Mouse (Mus musculus) cerebellum, postnatal 36 days (tissue): ENCODE measurements at regions not wholly inside any gene's neighbourhood (a gene's known extent, or its start where the extent isn't known, plus 50 kb on each side); places are given as distances from the start of the nearest gene placed in this dataset.

Experiments used
- DNase-seq, 2 experiments: peaks; one replicate each; pipeline ENCODE4 v3.0.0; 2021 to 2022; ENCODE audit warnings: mixed read lengths in 2 of 2

DNA sequence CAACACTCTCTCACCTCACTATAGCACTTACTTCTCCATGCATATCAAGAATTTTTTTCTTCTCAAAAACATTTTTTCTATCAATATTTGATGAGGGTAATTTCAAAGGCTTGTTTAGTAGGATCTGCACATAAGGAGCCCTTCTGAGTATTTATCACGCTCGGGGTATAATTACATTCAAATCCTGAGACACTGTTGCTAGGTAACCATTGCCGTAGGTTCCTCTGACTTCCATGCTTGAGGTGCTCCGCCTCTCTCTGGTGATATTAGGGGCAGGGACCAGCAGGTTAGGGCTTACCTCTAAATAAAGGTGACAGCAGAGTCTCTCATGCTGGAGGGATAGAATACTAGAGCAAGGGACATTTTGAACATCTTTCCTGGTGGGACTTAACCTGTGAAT, 54.4 kb upstream of the 9630041A04Rik start:
- DNase-seq: no peak

DNA sequence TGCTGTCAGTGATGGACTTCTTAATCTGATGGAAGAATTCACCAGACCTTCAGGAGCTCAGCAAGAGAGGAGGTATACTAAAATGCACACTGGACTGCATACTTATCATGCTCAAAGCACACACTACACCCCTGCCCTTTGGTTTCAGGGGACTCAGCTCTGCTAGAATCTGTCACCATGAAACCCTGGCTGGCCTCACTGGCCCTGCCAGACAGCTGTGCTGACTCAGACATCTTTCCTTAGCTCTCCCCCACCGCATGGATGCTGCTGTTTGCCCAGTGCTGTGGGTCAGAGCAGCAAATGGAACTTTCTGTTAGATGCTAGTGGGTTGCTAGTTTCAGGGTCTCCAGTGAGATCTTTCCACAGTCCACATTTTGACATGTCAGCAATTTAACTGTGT, 64.9 kb upstream of the 9630041A04Rik start:
- no peak for DNase-seq

DNA sequence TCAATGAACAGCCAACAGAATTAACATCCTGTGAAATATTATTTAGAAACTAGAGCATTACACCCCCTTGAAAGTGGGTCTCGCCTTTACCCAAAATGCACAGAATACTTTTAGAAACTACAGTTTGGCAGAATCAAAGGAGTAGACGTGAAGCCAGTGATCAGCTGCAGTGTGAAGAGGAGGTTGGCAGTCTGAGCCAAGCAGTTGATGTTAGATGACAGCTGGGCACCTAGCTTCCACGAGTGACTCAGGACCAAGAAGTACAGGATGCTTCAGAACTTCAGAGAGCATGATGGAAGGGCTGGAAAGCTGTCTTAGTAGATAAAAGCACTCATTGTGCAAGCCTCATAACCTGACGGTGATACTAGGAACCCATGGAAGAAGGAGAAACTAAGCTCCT, 65.6 kb upstream of the 9630041A04Rik start:
- DNase-seq: no peak

DNA sequence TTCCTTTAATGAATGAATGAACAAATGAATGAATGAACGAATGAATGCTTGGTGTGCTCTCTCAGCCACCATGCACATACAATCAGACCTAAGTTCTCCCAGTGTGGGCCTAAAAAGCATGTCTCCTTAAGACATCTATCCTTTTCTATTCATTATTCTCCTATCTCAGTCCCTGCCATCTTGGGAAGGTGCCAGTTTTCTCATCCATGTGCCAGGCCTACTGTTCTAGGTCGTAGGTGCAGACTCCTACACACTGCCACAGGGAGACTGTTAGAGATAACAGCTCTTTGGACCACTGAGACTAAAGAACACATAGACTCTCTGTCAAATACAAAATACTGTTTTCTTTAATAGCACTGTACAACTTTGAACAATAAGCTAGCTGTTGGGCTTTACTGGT, 66.2 kb upstream of the 9630041A04Rik start:
- peak in 1 of 2 experiments; percentile 12 for DNase-seq

DNA sequence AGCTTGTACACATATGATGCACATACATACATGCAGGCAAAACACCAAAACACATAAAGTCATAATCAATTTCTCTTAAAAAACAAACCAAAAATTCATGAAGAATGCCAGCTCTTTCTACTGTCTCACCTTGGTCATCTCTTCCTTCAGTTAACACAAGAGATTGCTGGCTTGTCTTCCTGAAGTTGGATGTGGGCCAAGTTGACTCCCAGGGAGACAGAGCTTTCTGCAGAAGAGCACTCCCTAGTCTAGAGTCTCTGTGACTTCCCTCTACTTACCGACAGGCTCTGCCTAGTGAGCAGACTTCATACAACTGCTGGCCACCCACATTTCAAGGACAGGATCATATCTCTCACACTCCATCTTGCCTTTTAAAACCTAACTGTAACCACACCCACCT, 70.7 kb upstream of the 9630041A04Rik start:
- no peak for DNase-seq

DNA sequence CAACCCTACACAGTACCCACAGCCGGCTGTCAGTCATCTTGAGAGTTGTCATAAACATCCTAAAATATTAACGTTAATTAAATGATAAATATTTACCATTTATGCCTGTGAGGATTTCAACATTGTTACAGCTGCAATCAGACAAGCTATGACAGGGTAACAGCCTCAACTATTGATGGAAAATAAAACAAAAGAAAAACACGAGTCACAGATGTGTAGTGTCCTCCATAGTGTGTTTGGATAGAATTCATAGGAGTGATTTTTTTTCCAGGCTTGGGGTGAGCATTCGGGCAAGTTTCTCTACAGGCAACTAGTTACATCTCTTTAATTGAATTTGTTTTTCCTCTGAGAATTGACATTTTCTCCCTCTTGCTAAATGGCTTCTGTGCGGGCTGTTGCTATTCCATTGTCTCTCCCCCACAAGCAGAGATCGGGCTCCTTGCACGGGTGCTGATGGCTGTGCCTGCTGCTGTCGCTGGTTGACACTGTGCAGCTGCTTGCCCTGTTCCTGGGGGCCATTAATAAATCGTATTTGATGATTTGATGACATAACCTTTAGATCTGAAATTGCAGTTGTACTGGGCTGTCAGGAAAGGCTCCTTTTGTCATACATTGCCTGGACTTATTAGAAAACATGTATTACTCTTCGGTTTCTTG, 120.6 kb upstream of the 9630041A04Rik start:
- DNase-seq: no peak

DNA sequence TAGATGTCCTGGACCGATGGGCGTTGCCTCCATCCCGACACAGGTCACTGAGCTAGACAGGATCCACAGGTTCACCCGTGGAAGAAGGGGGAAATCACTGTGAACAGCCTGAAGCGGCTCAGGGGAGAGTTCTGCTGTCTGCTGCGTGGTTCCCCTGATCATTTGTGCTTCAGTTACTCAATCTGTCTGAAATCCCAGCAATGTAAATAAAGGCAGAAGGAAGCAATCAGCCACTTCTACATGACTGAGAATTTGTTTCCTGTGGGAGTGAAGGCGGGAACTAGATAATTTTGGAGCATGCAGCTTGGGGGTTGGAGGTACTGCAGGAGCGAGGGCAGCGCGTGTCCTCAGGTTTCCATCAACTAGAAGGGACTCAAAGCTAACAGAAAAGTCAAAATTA, 122.3 kb upstream of the 9630041A04Rik start:
- DNase-seq: no peak

DNA sequence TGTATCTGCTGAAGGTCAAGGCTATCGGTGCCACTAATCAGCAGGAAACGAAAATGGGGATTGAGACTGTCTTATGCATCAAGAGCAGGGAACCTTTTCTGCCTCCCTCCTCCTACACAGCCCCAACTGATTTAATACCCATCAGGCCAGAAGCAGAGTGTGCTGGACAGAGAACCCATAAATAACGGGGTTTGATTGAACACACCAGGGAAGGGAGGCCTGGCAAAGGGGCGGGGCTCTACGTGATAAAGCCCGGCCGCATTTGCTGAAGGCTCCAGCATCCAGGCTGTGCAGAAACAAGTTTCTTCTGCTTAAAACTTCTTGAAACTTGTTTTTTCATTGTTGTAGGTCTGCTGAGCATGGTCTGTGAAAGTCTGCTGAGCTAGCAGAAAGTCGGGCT, 127.4 kb upstream of the 9630041A04Rik start:
- no peak for DNase-seq

DNA sequence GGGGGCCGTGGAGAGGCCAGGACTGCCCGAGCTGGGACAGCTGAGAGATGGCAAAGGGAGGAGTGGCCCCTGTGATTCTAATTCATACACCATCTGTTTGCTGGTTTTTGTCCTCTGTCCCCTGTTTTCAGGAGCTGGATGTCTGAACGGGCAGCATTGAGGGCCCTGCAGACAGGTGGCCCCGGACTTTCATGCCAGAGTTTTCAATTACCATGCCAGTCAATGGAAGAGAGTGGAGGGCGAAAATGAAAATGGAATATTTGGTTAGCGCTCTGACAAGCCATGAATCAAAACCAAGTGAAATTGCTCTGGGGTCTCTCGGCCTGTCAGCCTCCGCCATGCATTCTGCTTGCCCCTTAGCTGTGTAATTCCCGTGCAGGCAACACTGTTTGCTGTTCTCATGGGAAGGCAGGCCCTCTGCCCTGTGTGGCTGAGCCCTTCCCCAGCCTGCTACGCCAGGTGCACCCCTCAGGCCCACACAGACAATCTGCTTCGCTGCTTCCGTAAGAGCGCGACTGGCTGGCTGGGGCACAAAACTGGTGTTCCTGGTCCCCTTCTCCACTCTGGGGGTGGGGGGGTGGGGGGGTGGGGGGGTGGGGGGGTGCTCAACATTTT, 127.9 kb upstream of the 9630041A04Rik start:
- no peak for DNase-seq

DNA sequence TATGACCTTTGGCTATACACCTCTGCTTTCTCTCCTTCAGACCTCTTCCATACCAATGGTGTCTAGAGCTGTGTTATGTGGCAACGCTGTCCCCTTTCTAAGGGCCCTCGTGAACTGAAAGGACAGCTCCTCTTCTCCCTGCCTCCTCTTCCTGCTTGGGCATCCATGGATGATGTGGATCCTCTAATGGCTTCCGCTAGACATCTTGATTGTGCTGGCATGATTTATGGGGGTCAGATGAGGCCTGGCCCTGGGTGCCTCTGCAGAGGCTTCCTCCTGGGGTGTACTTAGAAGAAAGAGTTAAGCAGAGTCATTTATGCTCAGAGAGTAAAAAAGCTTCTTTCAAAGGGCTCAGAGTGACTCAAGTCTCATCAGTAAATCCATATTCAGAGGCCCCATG, 131.5 kb upstream of the 9630041A04Rik start:
- DNase-seq: no peak

DNA sequence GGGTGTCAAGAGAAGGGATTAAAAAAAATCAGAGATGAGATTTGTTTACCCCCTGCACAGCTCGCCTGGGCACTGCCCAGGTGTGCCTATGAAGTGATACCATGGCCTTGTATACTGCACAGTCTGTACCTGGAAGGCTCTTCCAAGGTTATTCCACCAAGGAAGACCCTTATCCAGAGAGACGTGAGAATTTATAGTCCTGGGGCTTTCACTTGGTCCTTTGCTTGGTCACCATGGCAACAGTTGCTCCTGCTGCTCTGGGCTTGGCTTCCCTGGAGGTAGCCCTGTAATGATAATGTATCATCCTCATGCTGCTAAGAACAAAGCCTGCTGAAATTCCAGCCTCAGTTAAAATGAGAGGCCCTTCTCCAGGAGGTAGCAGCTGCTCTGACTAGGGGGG, 143.7 kb upstream of the 9630041A04Rik start:
- DNase-seq: no peak

DNA sequence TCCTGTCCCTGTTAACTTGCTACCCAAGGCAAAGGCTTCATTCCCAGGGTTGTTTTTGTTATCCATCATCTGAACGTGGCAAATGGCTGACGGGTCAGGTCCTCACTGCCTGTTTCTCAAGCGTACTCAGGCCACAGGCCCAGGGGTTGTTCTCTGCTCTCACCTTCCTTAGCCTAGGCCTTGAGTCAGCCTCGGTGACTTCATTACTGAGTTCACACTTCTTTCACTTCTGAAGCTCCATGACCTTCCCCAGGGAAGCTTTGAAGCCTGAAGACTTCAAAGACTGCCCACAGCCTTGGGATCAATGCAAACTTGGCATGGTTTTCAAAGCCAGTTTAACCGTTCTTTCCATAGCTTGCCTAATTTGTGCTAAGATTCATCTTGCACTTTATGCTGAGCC, 145.3 kb upstream of the 9630041A04Rik start:
- DNase-seq: no peak

DNA sequence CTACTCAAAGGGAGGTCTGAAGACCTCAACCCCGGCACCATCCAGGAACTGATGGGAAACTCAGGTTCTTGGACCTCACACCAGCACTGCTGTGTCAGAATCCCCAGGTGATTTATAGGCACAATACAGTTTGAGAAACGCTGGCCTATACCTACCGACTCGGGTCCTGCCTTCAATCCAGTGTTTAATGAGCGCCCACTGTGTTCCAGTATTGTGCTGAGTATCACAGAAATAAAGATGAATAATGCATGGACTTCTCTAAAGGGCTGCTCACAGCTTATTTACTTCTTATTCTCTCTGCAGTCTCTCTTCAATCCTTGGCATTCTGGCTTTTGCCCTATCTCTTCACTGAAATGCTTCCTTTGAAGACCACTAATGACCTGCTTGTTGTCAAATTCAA, 146.8 kb upstream of the 9630041A04Rik start:
- DNase-seq: no peak

DNA sequence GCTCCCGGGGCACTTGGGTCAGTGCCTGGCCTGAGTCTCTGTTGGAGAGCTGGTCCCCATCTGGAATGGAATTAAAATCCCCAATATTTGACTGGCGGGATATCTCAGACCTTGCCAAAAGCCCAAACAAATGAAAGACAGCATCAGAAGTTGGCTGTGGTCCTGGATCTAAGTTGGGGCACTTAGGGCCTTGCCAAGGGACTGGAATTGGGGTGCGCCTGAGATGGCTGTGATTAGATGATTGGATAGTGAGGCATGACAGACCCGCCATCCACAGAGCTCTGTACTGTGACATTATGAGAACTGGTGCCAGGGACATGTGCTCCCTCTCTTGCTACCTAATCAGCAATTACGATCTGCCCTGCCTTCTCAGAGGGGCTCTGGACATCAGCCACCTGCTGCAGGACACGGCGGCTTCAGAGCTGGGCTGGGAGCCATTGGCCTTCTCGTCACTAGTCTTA, 151.0 kb upstream of the 9630041A04Rik start:
- peak; percentile 69 to 76 for DNase-seq

DNA sequence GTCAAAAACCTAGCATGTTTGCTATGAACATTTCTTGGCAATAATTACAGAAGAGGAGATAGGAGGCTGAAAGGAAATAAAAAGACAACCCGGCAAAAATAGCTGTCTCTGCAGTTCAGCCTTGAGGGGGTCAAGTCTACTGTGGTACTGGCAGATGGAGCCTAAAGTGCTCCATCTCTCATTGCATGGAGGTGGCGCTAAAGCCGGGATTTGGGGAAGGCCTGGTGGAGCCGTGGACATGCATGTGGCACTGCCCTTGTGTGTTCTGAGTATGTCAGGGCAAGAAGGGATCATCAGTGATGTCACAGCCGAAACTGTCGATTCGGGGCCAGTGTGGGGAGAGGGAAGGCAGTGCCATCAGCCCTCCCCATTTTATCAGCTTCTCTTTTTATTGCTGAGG, 161.3 kb upstream of the 9630041A04Rik start:
- peak in 1 of 2 experiments; percentile 9 for DNase-seq

DNA sequence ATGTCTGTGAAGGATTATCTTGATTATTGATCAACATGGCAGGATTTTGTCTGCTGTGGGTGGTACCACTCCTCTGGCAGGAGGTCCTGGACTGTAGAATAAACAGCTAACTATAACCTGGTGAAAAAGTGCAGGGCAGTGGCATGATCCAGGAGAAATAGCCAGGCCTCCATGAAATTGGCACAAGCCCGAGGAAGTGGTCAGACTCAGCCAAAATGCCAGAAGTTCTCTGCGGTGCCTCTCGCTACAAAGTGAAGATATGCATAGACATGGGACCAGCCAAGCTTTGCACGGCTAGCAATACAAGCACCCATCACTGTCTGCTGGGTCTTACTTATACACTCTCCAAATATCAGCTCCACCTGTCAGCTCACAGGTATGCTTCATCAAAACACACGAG, 167.6 kb upstream of the 9630041A04Rik start:
- no peak for DNase-seq

DNA sequence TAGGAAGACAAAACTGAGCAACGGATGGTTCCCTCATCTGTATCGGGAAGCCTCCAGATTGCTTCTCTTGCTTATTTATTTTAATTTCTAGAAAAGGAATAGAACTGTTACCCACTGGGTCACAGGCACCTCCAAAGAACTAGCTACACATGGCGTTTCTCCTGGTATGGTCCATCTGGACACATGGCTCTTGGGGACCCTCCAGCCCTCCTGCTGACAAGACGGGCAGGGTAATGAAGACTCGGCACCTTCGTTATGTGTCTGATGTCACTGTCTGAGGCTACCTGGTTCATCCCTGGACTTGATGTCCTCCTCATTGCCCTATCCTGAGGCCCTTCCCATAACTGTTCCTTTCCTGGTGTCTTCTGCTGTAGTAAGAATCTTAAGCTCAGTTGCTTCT, 170.3 kb upstream of the 9630041A04Rik start:
- no peak for DNase-seq

DNA sequence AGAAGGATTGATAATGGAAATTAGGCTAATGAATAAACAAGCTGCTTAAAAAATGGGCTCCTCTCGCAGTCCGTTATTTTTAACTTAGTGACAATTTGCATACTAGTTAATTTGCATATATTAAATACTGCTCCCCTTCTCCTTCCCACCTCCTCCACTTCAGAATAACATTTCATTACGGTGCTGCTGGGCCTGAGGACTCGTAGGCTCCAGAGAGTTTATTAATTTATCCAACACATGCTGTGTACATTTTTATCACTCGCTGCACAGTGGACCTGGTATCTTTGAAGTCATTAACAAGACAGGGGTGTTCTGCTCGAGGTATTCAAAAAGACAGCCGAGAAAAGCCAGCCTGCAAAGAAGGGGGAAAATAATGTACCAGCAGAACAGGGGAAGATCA, 170.7 kb upstream of the 9630041A04Rik start:
- DNase-seq: no peak

DNA sequence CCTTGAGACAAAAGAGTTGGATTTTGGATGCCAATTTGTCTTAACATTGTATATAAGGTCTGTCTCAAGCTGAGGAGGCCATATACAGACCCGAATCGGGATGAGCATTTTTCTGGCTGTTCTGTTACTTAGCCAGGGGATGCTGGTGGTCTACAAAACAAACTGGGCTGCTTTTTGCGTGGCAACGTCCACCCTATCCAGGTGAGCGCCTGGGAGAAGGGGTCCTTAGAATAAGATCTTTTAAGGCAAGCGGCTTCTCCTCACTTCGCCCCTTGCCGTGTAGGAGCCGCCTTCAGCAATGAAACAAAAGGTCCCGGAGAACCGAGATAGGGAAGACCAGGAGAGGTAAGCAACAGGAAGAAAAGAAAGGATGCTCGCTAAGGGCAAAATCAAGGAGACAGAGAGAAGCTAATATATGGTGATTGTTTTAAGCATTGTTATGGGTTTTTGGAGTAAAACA, 171.2 kb upstream of the 9630041A04Rik start:
- no peak for DNase-seq

DNA sequence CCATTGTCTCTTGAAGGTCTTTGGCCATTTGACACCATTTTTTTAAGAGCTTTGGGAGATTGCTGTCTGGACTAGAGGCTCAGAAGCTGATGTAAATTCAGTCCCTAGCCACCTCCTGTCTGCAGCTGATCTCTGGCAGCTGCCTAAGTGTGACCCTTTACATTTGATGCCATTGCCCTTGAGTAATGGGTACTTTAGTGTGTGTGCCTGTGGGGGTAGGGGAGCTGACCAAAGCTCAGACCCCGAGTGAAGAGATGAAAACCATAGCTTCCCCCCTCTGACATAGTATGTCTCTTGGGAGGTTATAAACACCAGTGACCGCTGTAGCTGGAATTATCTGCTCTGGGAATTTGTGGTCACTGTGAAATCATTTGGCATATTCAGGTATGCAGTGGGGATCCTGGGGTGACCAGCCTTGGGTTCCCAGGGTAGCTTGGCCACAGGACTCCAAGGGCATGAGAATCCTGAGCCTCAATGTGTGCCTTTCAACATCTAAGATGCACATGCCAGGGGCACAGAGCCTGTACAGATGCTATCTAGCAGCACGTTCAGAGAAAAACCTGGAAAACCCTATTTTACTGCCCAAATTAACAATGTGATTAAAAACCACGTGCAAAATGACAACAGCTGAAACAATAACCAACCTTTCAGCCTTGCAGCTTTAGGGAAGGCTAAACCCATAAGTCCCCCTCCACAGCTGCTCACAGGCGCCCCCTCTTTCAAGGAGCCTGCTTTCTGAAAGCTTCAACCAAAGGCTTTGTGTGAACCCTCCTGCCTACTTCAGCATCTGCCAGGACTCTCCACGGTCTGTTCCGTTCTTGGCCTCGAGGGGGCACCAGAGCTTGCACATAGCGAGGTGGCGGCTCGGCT, 171.9 kb upstream of the 9630041A04Rik start:
- peak; percentile 92 to 97 for DNase-seq

DNA sequence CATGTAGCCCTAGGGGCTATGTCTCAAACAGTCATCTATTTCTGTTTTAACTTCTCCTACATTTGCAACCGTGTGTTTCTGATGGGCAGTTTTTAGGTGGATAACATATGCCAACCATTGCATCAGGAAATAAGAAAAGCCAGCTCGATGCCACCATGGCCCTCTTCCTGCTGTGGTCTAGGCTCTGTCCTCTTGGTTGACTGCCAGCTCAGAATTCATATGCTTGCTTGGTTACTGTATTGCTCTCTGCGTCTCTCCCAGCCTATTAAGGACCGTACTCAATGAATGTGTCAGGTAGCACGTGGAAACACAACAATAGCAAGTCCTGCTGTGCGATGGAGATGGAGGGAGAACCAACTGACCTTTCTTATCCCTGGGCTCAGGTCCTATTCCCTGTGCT, 174.4 kb upstream of the 9630041A04Rik start:
- DNase-seq: no peak

DNA sequence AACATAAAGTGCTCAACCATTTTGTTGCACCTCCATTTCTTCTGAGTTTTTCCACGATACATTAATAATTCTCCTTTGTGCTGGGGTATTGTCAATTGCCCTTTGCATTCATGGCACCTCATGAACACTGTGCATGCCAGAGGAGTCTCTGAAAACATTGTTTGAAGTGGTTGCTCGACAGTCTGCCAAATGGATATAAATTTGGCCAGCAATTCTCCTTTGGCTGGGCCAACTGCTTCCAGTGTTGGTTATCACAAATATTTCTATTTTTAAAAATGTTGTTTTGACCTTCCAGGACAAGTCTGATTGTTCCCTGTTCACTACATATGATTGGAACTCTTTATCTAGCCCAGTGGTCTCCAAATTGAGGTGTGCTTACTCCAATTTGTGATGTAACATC, 184.1 kb upstream of the 9630041A04Rik start:
- no peak for DNase-seq

DNA sequence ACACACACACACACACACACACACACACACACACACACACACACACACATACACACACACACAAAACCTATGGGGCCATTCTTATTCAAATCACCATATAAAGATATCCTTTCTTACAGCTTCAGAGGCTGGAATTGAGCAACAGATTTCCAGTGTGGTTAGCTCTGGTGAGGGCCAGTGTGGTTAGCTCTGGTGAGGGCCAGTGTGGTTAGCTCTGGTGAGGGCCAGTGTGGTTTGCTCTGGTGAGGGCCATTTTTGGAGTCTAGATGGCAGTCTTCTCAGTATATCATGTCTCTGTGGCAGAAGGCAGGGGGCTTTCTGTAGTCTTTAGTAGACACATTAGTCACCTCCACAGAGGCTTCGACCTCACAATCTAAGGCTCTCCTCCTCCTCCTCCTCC, 191.5 kb upstream of the 9630041A04Rik start:
- no peak for DNase-seq

DNA sequence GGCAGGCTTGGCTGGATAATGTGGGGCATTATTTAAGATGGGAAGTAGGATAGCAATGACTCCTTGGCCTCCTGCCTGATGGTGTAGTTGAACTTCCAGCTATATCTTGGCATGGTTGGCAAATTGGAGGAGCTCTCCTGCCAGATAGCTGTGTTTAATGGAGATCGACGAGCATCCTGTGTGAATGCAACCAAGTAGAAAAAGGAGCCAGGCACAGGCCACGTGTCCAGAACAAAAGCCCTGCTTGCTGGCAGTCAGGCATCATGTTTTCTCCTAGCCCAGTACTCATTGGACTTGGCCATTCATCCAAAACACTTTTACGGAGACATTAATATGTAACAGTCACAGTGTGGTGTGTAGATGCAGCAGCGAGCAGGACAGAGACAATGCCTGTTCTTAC, 211.8 kb upstream of the 9630041A04Rik start:
- DNase-seq: no peak
